Mouse (Mus musculus): ENCODE results near the gene Wdr31. TPM values are rescaled to one million over a fixed set of nuclear protein-coding genes. Genes with fewer than 3 reads are reported as not detected.

Gene Wdr31
- polyA plus RNA-seq, 1 experiment = 0.51 TPM

DNA sequence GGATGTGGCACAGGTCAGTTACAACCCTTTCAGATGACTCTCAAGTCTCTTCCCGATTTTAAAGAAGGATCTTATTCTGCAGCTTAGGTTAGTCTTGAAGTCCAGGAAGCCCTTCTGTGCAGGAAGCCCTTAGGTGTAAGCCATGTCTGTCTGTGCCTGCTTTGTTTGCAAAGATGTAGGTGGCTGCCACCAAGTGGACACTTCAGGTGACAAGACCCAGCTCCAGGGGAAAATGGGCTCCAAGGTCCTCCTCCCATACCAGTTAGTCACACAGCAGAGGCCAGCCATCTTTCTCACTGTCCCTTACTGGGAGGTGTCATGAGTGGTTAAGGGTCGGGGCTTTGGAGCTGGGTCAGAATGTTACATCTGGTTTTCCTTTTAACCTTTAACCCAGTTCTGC is 36.1 kb upstream of the Wdr31 start:
- H3K4me1 ChIP-seq (ENCODE audit: control insufficient read depth, insufficient read depth, insufficient read length) = no peaks in the 10 kb centered on the region
- peak in 1 of 2 experiments; percentile 39 for DNase-seq (ENCODE audit: low read depth in 1 of 2, low spot score in 2 of 2)
- H3K36me3 ChIP-seq (ENCODE audit: control insufficient read depth, insufficient read depth, low read length) = peaks cover 23% of the 10 kb centered on the region
- H3K4me3 ChIP-seq (ENCODE audit: extremely low read depth, insufficient read depth, insufficient read length) = no peak overlapping the region
- no peaks in the 10 kb centered on the region for H3K27me3 ChIP-seq (ENCODE audit: control insufficient read depth, insufficient read depth, low read length)
- no peak overlapping the region for H3K27ac ChIP-seq (ENCODE audit: insufficient read depth, low read length)
- WGBS = 35% methylated on average over 2 of the region's 2 CpGs
- TF ChIP-seq CTCF (IDR thresholded peaks at IDR 0.05; ENCODE audit: extremely low read depth, insufficient read depth, insufficient read length, insufficient replicate concordance) (peak; percentile 40; the same call in 1 of the 2 replicates), POLR2A (IDR thresholded peaks at IDR 0.05; ENCODE audit: low read depth, low read length) (no peak)

DNA sequence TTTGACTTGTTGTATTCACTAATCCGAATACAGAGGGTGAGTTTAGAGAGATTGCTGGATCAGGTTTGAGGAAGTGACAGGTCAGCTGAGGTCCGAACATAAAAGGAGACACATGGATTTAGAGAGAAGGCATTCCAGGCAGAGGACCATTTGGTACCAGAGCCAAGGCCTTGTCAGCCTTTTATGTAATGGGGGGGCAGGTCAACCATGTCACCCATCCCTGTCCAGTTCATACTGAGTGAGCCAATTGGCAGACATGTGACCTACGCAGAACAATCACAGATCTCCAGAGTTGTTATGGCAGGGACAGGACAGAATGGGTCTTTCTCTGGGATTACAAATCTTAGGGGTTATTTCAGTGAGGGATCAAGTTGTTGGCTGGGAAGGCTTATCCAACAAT is 35.3 kb upstream of the Wdr31 start:
- no peak overlapping the region for H3K4me3 ChIP-seq (ENCODE audit: extremely low read depth, insufficient read depth, insufficient read length)
- H3K4me1 ChIP-seq (ENCODE audit: control insufficient read depth, insufficient read depth, insufficient read length) = no peaks in the 10 kb centered on the region
- H3K27ac ChIP-seq (ENCODE audit: insufficient read depth, low read length) = no peak overlapping the region
- WGBS = 82% methylated on average over 3 of the region's 3 CpGs
- TF ChIP-seq CTCF (IDR thresholded peaks at IDR 0.05; ENCODE audit: extremely low read depth, insufficient read depth, insufficient read length, insufficient replicate concordance) (no peak), POLR2A (IDR thresholded peaks at IDR 0.05; ENCODE audit: low read depth, low read length) (no peak)
- peaks cover 17% of the 10 kb centered on the region for H3K36me3 ChIP-seq (ENCODE audit: control insufficient read depth, insufficient read depth, low read length)
- no peaks in the 10 kb centered on the region for H3K27me3 ChIP-seq (ENCODE audit: control insufficient read depth, insufficient read depth, low read length)
- no peak for DNase-seq (ENCODE audit: low read depth in 1 of 2, low spot score in 2 of 2)

DNA sequence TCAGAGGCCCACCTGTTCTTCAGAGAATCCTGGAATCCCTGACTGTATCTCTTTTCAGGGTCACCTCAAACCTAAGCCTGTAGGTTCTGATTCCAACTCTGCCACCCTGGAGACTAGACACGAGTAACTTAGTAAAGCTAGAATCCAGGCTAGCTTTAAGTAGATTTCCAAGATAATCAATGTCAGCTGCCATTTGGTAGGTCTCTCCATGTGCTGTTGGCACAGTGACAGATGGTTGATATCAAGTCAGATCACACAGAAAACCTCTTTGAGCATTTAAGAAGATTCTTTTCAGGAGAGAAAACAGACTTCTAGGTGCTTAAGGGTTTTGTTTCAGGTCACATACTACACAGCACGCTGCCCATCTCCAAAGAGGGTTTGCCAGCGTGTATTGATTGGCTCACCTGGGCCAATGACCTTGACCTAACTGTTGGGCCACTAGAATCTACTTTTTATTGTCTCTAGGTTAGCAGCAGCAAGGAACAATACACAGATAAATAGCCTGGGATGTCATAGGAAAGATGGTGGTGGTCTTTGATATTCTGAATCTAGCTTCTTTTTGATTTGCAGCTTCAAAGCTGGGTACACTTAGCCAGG is 32.8 kb upstream of the Wdr31 start, which contains the start of gene Hdhd3:
TSS of gene Hdhd3 (minus strand) at position 94 of the 597 bp plus-strand sequence.
- WGBS = 91% methylated on average over 3 of the region's 3 CpGs

DNA sequence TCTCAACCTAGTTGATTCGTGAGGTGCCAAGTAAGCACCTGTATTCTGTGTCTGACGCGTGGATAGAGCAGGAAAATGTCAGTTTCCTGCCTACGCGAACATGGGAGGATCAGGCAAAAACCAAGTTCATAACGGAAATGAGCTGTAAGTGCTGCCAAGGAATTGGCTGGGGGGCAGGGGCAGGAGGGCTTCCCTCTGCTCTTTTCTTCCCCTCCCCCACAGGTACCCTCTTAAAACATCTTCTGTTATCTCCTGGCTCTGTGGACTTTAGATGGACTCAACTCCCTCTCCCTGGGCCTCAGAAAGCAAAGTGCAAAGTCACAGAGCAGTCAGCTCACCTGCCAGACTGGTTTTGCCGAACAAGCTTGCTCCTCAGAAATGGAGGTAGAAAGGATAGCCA is 32.3 kb upstream of the Wdr31 start:
- WGBS = 49% methylated on average over 7 of the region's 7 CpGs
- H3K4me3 ChIP-seq (ENCODE audit: extremely low read depth, insufficient read depth, insufficient read length) = no peak overlapping the region
- no peak for DNase-seq (ENCODE audit: low read depth in 1 of 2, low spot score in 2 of 2)

More for the DNA sequence above, 32.8 kb upstream of the Wdr31 start, which contains the start of gene Hdhd3:
- DNase-seq (ENCODE audit: low read depth in 1 of 2, low spot score in 2 of 2) = no peak
- peaks cover 3% of the 10 kb centered on the region; the same call in 1 of the 2 replicates for H3K36me3 ChIP-seq (ENCODE audit: control insufficient read depth, insufficient read depth, low read length)
- no peaks in the 10 kb centered on the region for H3K27me3 ChIP-seq (ENCODE audit: control insufficient read depth, insufficient read depth, low read length)
- H3K4me1 ChIP-seq (ENCODE audit: control insufficient read depth, insufficient read depth, insufficient read length) = no peaks in the 10 kb centered on the region
- peak within 1 kb of the TSS; percentile 39; the same call in 1 of the 2 replicates for H3K27ac ChIP-seq (ENCODE audit: insufficient read depth, low read length)
- TF ChIP-seq POLR2A (IDR thresholded peaks at IDR 0.05; ENCODE audit: low read depth, low read length) (no peak), CTCF (IDR thresholded peaks at IDR 0.05; ENCODE audit: extremely low read depth, insufficient read depth, insufficient read length, insufficient replicate concordance) (no peak)
- H3K4me3 ChIP-seq (ENCODE audit: extremely low read depth, insufficient read depth, insufficient read length) = peak within 1 kb of the TSS; percentile 79

DNA sequence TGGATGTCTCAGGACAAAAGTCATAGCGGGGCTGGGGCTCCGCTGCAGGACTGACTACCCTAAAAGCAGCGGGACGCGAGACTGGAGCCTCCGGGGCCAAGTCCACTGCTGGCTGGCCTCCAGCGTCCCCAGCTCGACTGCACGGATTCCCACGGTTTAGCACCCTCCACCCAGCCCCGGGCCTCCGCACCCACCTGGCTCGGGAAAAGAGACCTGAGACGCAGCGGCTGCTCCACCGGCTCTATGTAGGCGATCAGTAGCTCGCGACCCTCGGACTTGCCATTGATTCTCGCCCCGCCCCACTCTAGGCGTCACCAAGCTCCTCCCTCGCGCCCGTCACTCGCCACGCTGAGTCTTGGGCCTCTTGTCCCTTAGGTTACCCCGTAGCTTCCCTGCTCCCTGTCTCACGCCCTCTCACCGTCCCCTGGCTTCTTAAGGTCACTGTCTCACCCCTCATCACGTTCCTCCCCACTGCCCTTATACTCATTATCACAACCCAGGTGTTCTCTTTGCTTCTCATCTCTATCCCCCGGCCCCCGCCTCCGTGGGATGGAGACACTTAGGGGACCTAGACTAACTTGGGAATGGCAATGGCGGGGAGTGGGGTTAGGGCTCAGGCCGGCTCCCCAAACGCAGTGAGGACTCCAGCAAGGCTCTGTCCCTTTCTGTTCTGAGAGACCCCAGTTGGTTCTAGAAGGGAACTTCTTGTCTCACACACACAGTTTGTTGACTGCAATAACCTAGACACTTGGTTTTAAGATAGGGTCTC is 31.5 kb upstream of the Wdr31 start:
- peak in 1 of 2 experiments; percentile 82 for DNase-seq (ENCODE audit: low read depth in 1 of 2, low spot score in 2 of 2)
- H3K27me3 ChIP-seq (ENCODE audit: control insufficient read depth, insufficient read depth, low read length) = no peaks in the 10 kb centered on the region
- H3K4me3 ChIP-seq (ENCODE audit: extremely low read depth, insufficient read depth, insufficient read length) = peak overlapping the region; percentile 79
- 2% methylated on average over 38 of the region's 38 CpGs for WGBS
- no peak for TF ChIP-seq CTCF (IDR thresholded peaks at IDR 0.05; ENCODE audit: extremely low read depth, insufficient read depth, insufficient read length, insufficient replicate concordance)
- peak; percentile 12; the same call in 1 of the 2 replicates for TF ChIP-seq POLR2A (IDR thresholded peaks at IDR 0.05; ENCODE audit: low read depth, low read length)
- H3K4me1 ChIP-seq (ENCODE audit: control insufficient read depth, insufficient read depth, insufficient read length) = no peaks in the 10 kb centered on the region
- no peaks in the 10 kb centered on the region for H3K36me3 ChIP-seq (ENCODE audit: control insufficient read depth, insufficient read depth, low read length)
- peak overlapping the region; percentile 39 for H3K27ac ChIP-seq (ENCODE audit: insufficient read depth, low read length)

More for the DNA sequence above, 32.3 kb upstream of the Wdr31 start:
- no peaks in the 10 kb centered on the region for H3K27me3 ChIP-seq (ENCODE audit: control insufficient read depth, insufficient read depth, low read length)
- TF ChIP-seq CTCF (IDR thresholded peaks at IDR 0.05; ENCODE audit: extremely low read depth, insufficient read depth, insufficient read length, insufficient replicate concordance) = no peak
- TF ChIP-seq POLR2A (IDR thresholded peaks at IDR 0.05; ENCODE audit: low read depth, low read length) = no peak
- H3K4me1 ChIP-seq (ENCODE audit: control insufficient read depth, insufficient read depth, insufficient read length) = no peaks in the 10 kb centered on the region
- no peak overlapping the region for H3K27ac ChIP-seq (ENCODE audit: insufficient read depth, low read length)
- no peaks in the 10 kb centered on the region for H3K36me3 ChIP-seq (ENCODE audit: control insufficient read depth, insufficient read depth, low read length)

DNA sequence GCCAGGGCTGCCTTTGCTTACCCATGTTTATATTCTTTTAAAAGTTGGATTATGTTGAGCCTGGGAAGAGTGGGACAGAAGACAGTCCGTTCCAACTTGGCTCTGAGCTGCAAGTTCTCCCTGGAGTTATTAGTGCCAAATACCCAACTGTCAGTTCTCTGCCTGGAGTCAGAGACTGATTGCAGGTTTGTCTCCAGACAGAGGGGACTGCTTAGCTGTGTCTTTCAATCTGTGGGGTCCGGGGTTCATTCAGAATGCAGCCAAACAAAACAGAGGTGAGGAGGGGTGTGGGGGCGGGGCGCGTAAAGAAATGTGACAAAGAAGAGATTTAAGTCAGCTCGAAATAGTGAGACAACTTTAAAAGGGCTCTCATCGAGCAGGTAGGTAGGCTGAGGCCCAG is 30.8 kb upstream of the Wdr31 start:
- TF ChIP-seq CTCF (IDR thresholded peaks at IDR 0.05; ENCODE audit: extremely low read depth, insufficient read depth, insufficient read length, insufficient replicate concordance) (no peak), POLR2A (IDR thresholded peaks at IDR 0.05; ENCODE audit: low read depth, low read length) (no peak)
- H3K27ac ChIP-seq (ENCODE audit: insufficient read depth, low read length) = no peak overlapping the region; the same call in 1 of the 2 replicates
- H3K27me3 ChIP-seq (ENCODE audit: control insufficient read depth, insufficient read depth, low read length) = no peaks in the 10 kb centered on the region
- peak overlapping the region; percentile 79 for H3K4me3 ChIP-seq (ENCODE audit: extremely low read depth, insufficient read depth, insufficient read length)
- H3K36me3 ChIP-seq (ENCODE audit: control insufficient read depth, insufficient read depth, low read length) = no peaks in the 10 kb centered on the region
- H3K4me1 ChIP-seq (ENCODE audit: control insufficient read depth, insufficient read depth, insufficient read length) = no peaks in the 10 kb centered on the region
- DNase-seq (ENCODE audit: low read depth in 1 of 2, low spot score in 2 of 2) = no peak
- WGBS = 8% methylated on average over 7 of the region's 7 CpGs

Data from spleen, adult 2 months (tissue).